8 mouse cellular contexts compared by ENCODE assay signal in genomic region chr2:126553291-126553639, GRCm38 (mm10). TPM values are rescaled to one million over a fixed set of nuclear protein-coding genes. Genes with fewer than 3 reads are reported as not detected.
A peak's percentile ranks its signal among the peaks of the same experiment; 100 is the strongest.
DNase-seq lines count a peak whose midpoint lies in the region; ATAC-seq and TF ChIP-seq lines count a peak whose summit lies in the region.

No protein-coding gene starts in this region.

- H3K4me3 ChIP-seq in heart, embryonic 13.5 days: peak overlapping the region; percentile 64
- peak overlapping the region; percentile 79 to 87 for H3K4me3 ChIP-seq in ES-E14 (ENCODE audit: insufficient read depth in 1 of 2, low read depth in 1 of 2, low read length in 2 of 2, poor library complexity in 1 of 2, severe bottlenecking in 1 of 2)
- H3K4me3 ChIP-seq in forebrain, embryonic 15.5 days: peak overlapping the region; percentile 71
- peak overlapping the region; percentile 60 for H3K4me3 ChIP-seq in liver, postnatal 0 days (ENCODE audit: low read depth, low read length)

- H3K4me2 ChIP-seq in heart, embryonic 13.5 days: peak overlapping the region; percentile 98
- peak overlapping the region; percentile 96 for H3K4me2 ChIP-seq in forebrain, embryonic 15.5 days (replicated peaks)
- H3K4me2 ChIP-seq in liver, postnatal 0 days (ENCODE audit: low read depth, low read length): peak overlapping the region; percentile 71

- WGBS in heart, embryonic 13.5 days: 1% methylated on average over 26 of the region's 26 CpGs
- under 1% methylated on average over 26 of the region's 26 CpGs for WGBS in forebrain, embryonic 15.5 days
- 6% methylated on average over 26 of the region's 26 CpGs for WGBS in liver, postnatal 0 days (ENCODE audit: insufficient replicate concordance)

- intact Hi-C loops in heart, postnatal 14 days (cut with DNase I): no loop called here

- no peaks in the 10 kb centered on the region for H3K9me3 ChIP-seq in heart, embryonic 13.5 days
- no peaks in the 10 kb centered on the region for H3K9me3 ChIP-seq in ES-E14 (ENCODE audit: control insufficient read depth, insufficient read depth, low read depth, low read length)
- H3K9me3 ChIP-seq in forebrain, embryonic 15.5 days: no peaks in the 10 kb centered on the region
- H3K9me3 ChIP-seq in liver, postnatal 0 days (ENCODE audit: low read length): no peaks in the 10 kb centered on the region

- H3K9ac ChIP-seq in heart, embryonic 13.5 days: peak overlapping the region; percentile 78
- H3K9ac ChIP-seq in ES-E14 (ENCODE audit: insufficient read depth, low read depth, low read length, poor library complexity, severe bottlenecking): peak overlapping the region; percentile 76
- peak overlapping the region; percentile 54 for H3K9ac ChIP-seq in forebrain, embryonic 15.5 days (replicated peaks)
- H3K9ac ChIP-seq in liver, postnatal 0 days (replicated peaks): peak overlapping the region; percentile 79

- no peaks in the 10 kb centered on the region for H3K36me3 ChIP-seq in heart, embryonic 13.5 days
- H3K36me3 ChIP-seq in ES-E14 (ENCODE audit: control insufficient read depth, insufficient read depth, low read length, poor library complexity, severe bottlenecking): no peaks in the 10 kb centered on the region
- H3K36me3 ChIP-seq in forebrain, embryonic 15.5 days: no peaks in the 10 kb centered on the region
- no peaks in the 10 kb centered on the region for H3K36me3 ChIP-seq in liver, postnatal 0 days (replicated peaks; ENCODE audit: insufficient read depth, low read length)

- ATAC-seq in heart, embryonic 13.5 days (ENCODE audit: extremely low read depth, insufficient number of reproducible peaks, low FRiP score, low TSS enrichment): no peak
- ATAC-seq in forebrain, embryonic 15.5 days (replicated peaks): peak; percentile 73
- no peak for ATAC-seq in liver, postnatal 0 days
- ATAC-seq in activated CD4-positive, CD25-positive, alpha-beta regulatory T cell, adult 4 months: no peak

- H3K27me3 ChIP-seq in heart, embryonic 13.5 days (replicated peaks): peaks cover 71% of the 10 kb centered on the region
- H3K27me3 ChIP-seq in forebrain, embryonic 15.5 days: peaks cover 31% of the 10 kb centered on the region
- peaks cover 12% of the 10 kb centered on the region; the same call in 1 of the 2 replicates for H3K27me3 ChIP-seq in liver, postnatal 0 days (ENCODE audit: insufficient read depth, low read length)

- in situ Hi-C loops in ES-E14 (cut with MboI; ENCODE audit: low sequenced_read_pairs in 2 of 2, unreplicated experiment in 2 of 2): no loop called here

- peaks cover 13% of the 10 kb centered on the region for H3K4me1 ChIP-seq in heart, embryonic 13.5 days
- peaks cover 3 to 5% of the 10 kb centered on the region in 2 experiments; a peak in 2 of 4 replicates for H3K4me1 ChIP-seq in ES-E14 (ENCODE audit: control insufficient read depth in 2 of 2, insufficient read depth in 2 of 2, low read length in 2 of 2, poor library complexity in 1 of 2)
- H3K4me1 ChIP-seq in forebrain, embryonic 15.5 days: peaks cover 11% of the 10 kb centered on the region
- peaks cover 8% of the 10 kb centered on the region; the same call in 1 of the 2 replicates for H3K4me1 ChIP-seq in liver, postnatal 0 days (ENCODE audit: insufficient read depth)

- no peak overlapping the region for H3K27ac ChIP-seq in heart, embryonic 13.5 days (replicated peaks)
- H3K27ac ChIP-seq in ES-E14 (ENCODE audit: insufficient read depth, low read depth, low read length, poor library complexity, severe bottlenecking): no peak overlapping the region
- H3K27ac ChIP-seq in forebrain, embryonic 15.5 days (replicated peaks): no peak overlapping the region
- H3K27ac ChIP-seq in liver, postnatal 0 days (ENCODE audit: low read depth): peak overlapping the region; percentile 95

- no peak for DNase-seq in heart, postnatal 14 days
- DNase-seq in ES-E14 (ENCODE audit: low read depth, low spot score): peak; percentile 13
- no peak for DNase-seq in liver, postnatal 0 days
- DNase-seq in frontal cortex, postnatal 14 days (ENCODE audit: low spot score in 2 of 2): no peak
- DNase-seq in lung, postnatal 14 days: no peak

- no peak for TF ChIP-seq CTCF in liver, postnatal 0 days (IDR thresholded peaks at IDR 0.05; ENCODE audit: low read depth)

- TF ChIP-seq EP300 in liver, postnatal 0 days (IDR thresholded peaks at IDR 0.05; ENCODE audit: low read depth): no peak

TF ChIP-seq in ES-E14, 5 proteins besides CTCF, POLR2A, EP300 and RAD21:
- no peak for TF ChIP-seq CHD2 (IDR thresholded peaks at IDR 0.05; ENCODE audit: low read depth, low read length)
- no peak for TF ChIP-seq ZC3H11A (IDR thresholded peaks at IDR 0.05; ENCODE audit: borderline replicate concordance, low read depth, low read length)
- no peak for TF ChIP-seq MAFK (IDR thresholded peaks at IDR 0.05; ENCODE audit: insufficient read depth, low read depth, low read length)
- no peak for TF ChIP-seq ZNF384 (IDR thresholded peaks at IDR 0.05; ENCODE audit: low read depth, low read length)
- no peak; the same call in 1 of the 2 replicates for TF ChIP-seq HCFC1 (IDR thresholded peaks at IDR 0.05; ENCODE audit: borderline replicate concordance, insufficient read depth, low read length)

RNA-seq across cellular contexts. Expression of gene Slc27a2, which starts 1.1 kb away (rescaled TPM):
- polyA plus RNA-seq in heart, embryonic 13.5 days (2015; fragmentation: Nextera tagmentation; extraction: Ambion mirVana): 0.79 and 2.5 TPM in 2 replicates
- total RNA-seq in heart, postnatal 14 days (2021): 1 to 10 TPM in 1 of 2 experiments, not detected in 1; 1.2 TPM
- total RNA-seq in ES-E14 (2012; rRNA removed): 51.3 and 121 TPM in 2 replicates
- 4.3 and 4.5 TPM in 2 replicates for polyA plus RNA-seq in forebrain, embryonic 15.5 days (2015; fragmentation: Nextera tagmentation; extraction: Ambion mirVana)
- 1,036 and 1,041 TPM in 2 replicates for polyA plus RNA-seq in liver, postnatal 0 days (2015; fragmentation: Nextera tagmentation; extraction: Ambion mirVana)
- not detected for polyA plus RNA-seq in activated CD4-positive, CD25-positive, alpha-beta regulatory T cell, adult 4 months (2017; shearing (Covaris generic))

RNA-seq across cellular contexts. Expression of gene Atp8b4, which starts 52.8 kb away (rescaled TPM):
- 0.18 and 0.27 TPM in 2 replicates for polyA plus RNA-seq in heart, embryonic 13.5 days (2015; fragmentation: Nextera tagmentation; extraction: Ambion mirVana)
- under 1 TPM; 0.41 to 0.76 TPM for total RNA-seq in heart, postnatal 14 days (2021)
- 0.21 and 0.27 TPM in 2 replicates for total RNA-seq in ES-E14 (2012; rRNA removed)
- 0.04 TPM in 2 replicates for polyA plus RNA-seq in forebrain, embryonic 15.5 days (2015; fragmentation: Nextera tagmentation; extraction: Ambion mirVana)
- polyA plus RNA-seq in liver, postnatal 0 days (2015; fragmentation: Nextera tagmentation; extraction: Ambion mirVana): 3.4 and 5.2 TPM in 2 replicates
- polyA plus RNA-seq in activated CD4-positive, CD25-positive, alpha-beta regulatory T cell, adult 4 months (2017; shearing (Covaris generic)): 1 to 10 TPM; 1.4 to 2.8 TPM

Comparison
In these comparisons a context has a peak if more than half of its experiments do, and no peak if none do; other contexts are left out.
1. RNA of gene Slc27a2, which starts 1.1 kb away (polyA plus RNA-seq): 1,036 to 1,041 TPM in liver, postnatal 0 days; 4.3 to 4.5 TPM in forebrain, embryonic 15.5 days, 0.79 to 2.5 TPM in heart, embryonic 13.5 days and not detected in activated CD4-positive, CD25-positive, alpha-beta regulatory T cell, adult 4 months; every median in the first group is over 100 times any median in the second.
2. Peak in every context shown above with its lines, with median percentiles within 50 percentile points of each other: H3K4me2 ChIP-seq, H3K4me3 ChIP-seq and H3K9ac ChIP-seq.